Mouse (Mus musculus): ENCODE data around the gene Taf1b. TPM values are rescaled to one million over a fixed set of nuclear protein-coding genes. Genes with fewer than 3 reads are reported as not detected.

Gene Taf1b
- polyA plus RNA-seq, 1 experiment from 2014 or later = 6.9 TPM

DNA sequence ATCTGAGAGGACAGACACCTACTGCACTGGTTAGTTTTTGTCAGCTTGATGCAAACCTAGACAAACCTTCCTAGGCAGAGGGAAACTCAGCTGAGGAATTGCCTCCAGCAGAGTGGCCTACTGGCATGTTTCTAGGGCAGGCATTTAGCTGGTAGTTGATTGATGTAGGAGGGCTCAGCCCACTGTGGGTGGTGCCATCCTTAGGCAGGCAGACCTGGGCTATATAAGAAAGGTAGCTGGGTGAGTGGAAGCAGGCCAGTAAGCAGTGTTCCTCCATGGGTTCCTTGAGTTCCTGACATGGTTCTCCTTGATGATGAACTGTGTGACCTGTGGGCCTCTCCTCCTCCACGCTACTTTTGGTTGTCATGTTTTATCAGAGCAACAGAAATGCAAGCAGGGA lies 82.3 kb downstream of the Taf1b start:
- H3K27ac ChIP-seq (ENCODE audit: low read depth) = no peak overlapping the region
- H3K4me3 ChIP-seq (ENCODE audit: low read depth, low read length) = no peak overlapping the region
- peaks cover 5% of the 10 kb centered on the region; the same call in 1 of the 2 replicates for H3K27me3 ChIP-seq (ENCODE audit: insufficient read depth, low read length)
- ATAC-seq = no peak
- H3K4me1 ChIP-seq (ENCODE audit: insufficient read depth) = no peaks in the 10 kb centered on the region
- WGBS (ENCODE audit: insufficient replicate concordance) = 70% methylated on average over 1 of the region's 1 CpGs
- H3K9me3 ChIP-seq (ENCODE audit: low read length) = no peaks in the 10 kb centered on the region
- DNase-seq = no peak
- H3K9ac ChIP-seq (replicated peaks) = no peak overlapping the region
- H3K4me2 ChIP-seq (ENCODE audit: low read depth, low read length) = no peak overlapping the region
- TF ChIP-seq CTCF (IDR thresholded peaks at IDR 0.05; ENCODE audit: low read depth) = no peak
- TF ChIP-seq EP300 (IDR thresholded peaks at IDR 0.05; ENCODE audit: low read depth) = no peak
- no peaks in the 10 kb centered on the region for H3K36me3 ChIP-seq (replicated peaks; ENCODE audit: insufficient read depth, low read length)

DNA sequence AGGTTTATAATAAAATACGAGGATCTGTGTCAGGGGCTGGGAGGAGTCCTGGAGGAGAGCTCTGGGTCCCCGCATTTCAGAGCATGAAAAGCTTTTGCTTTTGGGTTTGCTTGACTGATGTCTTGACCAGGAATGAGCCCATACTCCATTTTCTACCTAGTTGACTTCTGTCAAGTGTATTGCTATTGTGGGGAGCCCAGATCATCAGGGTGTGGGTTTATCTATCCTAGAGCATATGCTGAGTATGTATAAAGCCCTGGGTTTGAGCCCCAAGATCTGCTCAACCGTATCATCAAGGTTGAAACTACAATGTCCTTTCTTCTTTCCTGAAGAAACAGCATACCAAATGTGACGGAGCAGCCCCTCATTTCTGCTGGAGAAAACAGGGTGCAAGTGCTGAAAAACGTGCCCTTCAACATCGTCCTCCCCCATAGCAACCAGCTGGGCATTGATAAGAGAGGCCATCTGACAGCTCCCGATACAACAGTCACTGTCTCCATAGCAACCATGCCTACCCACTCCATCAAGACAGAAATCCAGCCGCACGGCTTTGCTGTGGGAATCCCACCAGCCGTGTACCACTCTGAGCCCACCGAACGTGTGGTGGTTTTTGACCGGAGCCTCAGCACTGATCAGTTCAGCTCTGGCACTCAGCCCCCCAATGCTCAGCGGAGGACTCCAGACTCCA lies 83.0 kb downstream of the Taf1b start:
- WGBS (ENCODE audit: insufficient replicate concordance) = 70% methylated on average over 14 of the region's 14 CpGs
- DNase-seq (no peak), ATAC-seq (peak; percentile 50; the same call in 1 of the 2 replicates)
- H3K36me3 ChIP-seq (replicated peaks; ENCODE audit: insufficient read depth, low read length) = no peaks in the 10 kb centered on the region
- H3K4me3 ChIP-seq (ENCODE audit: low read depth, low read length) = no peak overlapping the region
- H3K4me1 ChIP-seq (ENCODE audit: insufficient read depth) = no peaks in the 10 kb centered on the region
- H3K27me3 ChIP-seq (ENCODE audit: insufficient read depth, low read length) = peaks cover under 1% of the 10 kb centered on the region; the same call in 1 of the 2 replicates
- no peaks in the 10 kb centered on the region for H3K9me3 ChIP-seq (ENCODE audit: low read length)
- no peak for TF ChIP-seq EP300 (IDR thresholded peaks at IDR 0.05; ENCODE audit: low read depth)
- TF ChIP-seq CTCF (IDR thresholded peaks at IDR 0.05; ENCODE audit: low read depth) = no peak
- no peak overlapping the region for H3K4me2 ChIP-seq (ENCODE audit: low read depth, low read length)
- no peak overlapping the region for H3K9ac ChIP-seq (replicated peaks)
- no peak overlapping the region for H3K27ac ChIP-seq (ENCODE audit: low read depth)

DNA sequence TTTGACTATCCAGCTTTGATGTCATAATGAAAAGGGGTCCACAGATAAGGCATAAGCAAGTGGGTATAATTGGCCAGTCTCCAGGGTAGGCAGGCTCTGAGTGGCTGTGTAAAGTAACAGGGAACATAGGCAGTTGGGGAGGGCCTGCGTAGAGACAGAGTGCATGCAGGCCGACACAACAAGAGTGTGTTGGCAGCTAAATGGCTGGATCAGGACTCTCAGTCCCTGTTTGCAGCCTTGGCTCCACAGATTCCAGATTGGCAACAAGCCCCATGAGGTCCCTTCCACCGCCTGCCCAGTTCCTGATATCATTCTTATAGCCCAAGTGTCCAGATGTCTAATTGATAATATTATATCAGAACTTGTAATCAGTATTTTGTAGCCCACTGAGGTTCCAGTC lies 85.5 kb downstream of the Taf1b start:
- no peak for TF ChIP-seq EP300 (IDR thresholded peaks at IDR 0.05; ENCODE audit: low read depth)
- TF ChIP-seq CTCF (IDR thresholded peaks at IDR 0.05; ENCODE audit: low read depth) = no peak
- H3K4me1 ChIP-seq (ENCODE audit: insufficient read depth) = no peaks in the 10 kb centered on the region
- H3K27ac ChIP-seq (ENCODE audit: low read depth) = no peak overlapping the region
- H3K4me2 ChIP-seq (ENCODE audit: low read depth, low read length) = no peak overlapping the region
- no peaks in the 10 kb centered on the region for H3K36me3 ChIP-seq (replicated peaks; ENCODE audit: insufficient read depth, low read length)
- H3K4me3 ChIP-seq (ENCODE audit: low read depth, low read length) = no peak overlapping the region
- H3K9ac ChIP-seq (replicated peaks) = no peak overlapping the region
- WGBS (ENCODE audit: insufficient replicate concordance) = 68% methylated on average over 3 of the region's 3 CpGs
- no peaks in the 10 kb centered on the region for H3K9me3 ChIP-seq (ENCODE audit: low read length)
- no peaks in the 10 kb centered on the region for H3K27me3 ChIP-seq (ENCODE audit: insufficient read depth, low read length)
- DNase-seq = no peak
- ATAC-seq = no peak

DNA sequence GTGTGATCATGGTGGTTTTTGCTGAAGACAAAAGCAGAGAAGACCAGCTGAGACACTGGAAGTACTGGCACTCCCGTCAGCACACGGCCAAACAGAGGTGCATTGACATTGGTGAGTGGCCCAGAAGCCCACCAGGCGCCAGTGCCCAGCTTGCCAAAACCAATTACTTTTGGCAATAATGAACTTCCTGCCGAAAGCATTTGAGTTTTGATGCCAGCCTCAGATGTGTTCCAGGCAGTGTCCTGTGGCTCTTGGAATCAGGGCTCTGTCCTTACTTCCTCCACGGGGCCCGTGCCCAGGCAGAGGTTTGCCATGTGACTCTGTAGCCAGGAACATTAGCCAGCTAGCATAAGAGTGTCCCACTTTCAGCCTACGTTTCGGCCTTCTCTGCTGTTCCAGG lies 86.7 kb downstream of the Taf1b start:
- ATAC-seq (no peak), DNase-seq (no peak)
- H3K4me3 ChIP-seq (ENCODE audit: low read depth, low read length) = no peak overlapping the region
- no peaks in the 10 kb centered on the region for H3K4me1 ChIP-seq (ENCODE audit: insufficient read depth)
- H3K9ac ChIP-seq (replicated peaks) = no peak overlapping the region
- no peaks in the 10 kb centered on the region for H3K36me3 ChIP-seq (replicated peaks; ENCODE audit: insufficient read depth, low read length)
- no peak for TF ChIP-seq EP300 (IDR thresholded peaks at IDR 0.05; ENCODE audit: low read depth)
- no peak for TF ChIP-seq CTCF (IDR thresholded peaks at IDR 0.05; ENCODE audit: low read depth)
- no peaks in the 10 kb centered on the region for H3K27me3 ChIP-seq (ENCODE audit: insufficient read depth, low read length)
- H3K4me2 ChIP-seq (ENCODE audit: low read depth, low read length) = no peak overlapping the region
- H3K9me3 ChIP-seq (ENCODE audit: low read length) = no peaks in the 10 kb centered on the region
- 81% methylated on average over 8 of the region's 8 CpGs for WGBS (ENCODE audit: insufficient replicate concordance)
- H3K27ac ChIP-seq (ENCODE audit: low read depth) = no peak overlapping the region

DNA sequence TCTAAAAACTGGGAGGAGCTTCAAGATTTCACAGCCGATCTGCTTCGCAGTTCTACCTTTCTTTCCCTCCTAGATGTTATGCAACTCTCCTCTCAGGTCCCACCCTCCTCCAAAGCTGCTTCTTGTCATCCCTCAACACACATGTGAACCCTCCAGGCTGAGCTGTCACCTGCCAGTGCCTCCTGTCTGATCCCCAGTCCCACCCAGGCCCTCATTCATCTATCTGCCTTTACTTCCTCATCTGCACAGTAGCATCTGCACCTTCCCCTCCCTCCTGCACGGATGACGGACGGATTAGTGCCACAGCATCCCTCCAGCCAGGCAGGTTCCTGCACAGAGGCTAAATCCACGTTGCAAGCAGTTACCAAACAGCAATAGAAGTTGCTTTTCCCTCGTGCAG lies 88.0 kb downstream of the Taf1b start:
- TF ChIP-seq CTCF (IDR thresholded peaks at IDR 0.05; ENCODE audit: low read depth) (no peak), EP300 (IDR thresholded peaks at IDR 0.05; ENCODE audit: low read depth) (no peak)
- Histone ChIP-seq H3K9ac (replicated peaks) (no peak overlapping the region), H3K9me3 (ENCODE audit: low read length) (no peaks in the 10 kb centered on the region), H3K36me3 (replicated peaks; ENCODE audit: insufficient read depth, low read length) (no peaks in the 10 kb centered on the region), H3K4me1 (ENCODE audit: insufficient read depth) (no peaks in the 10 kb centered on the region), H3K27me3 (ENCODE audit: insufficient read depth, low read length) (no peaks in the 10 kb centered on the region), H3K4me2 (ENCODE audit: low read depth, low read length) (no peak overlapping the region), H3K27ac (ENCODE audit: low read depth) (no peak overlapping the region), H3K4me3 (ENCODE audit: low read depth, low read length) (no peak overlapping the region)
- ATAC-seq (no peak), DNase-seq (no peak)
- 69% methylated on average over 7 of the region's 7 CpGs for WGBS (ENCODE audit: insufficient replicate concordance)

DNA sequence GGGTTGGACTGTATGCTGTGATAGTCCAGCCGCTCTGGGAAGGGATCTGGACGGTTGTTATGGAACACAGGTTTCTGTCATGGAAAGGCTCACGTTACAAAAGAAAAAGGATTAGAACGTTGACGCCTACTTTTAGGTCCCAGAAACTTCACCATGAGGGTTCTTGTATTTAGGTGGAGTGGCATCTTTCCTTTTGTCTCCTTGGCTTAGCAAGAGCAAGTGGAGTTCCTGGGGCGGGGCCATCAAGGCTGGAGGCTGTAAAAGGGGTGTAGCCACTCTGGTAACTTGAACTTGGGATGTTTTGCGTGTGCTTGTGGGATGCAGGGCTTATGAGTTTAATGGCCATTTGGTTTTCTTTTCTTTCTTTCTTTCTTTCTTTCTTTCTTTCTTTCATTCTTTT lies 92.2 kb downstream of the Taf1b start:
- Histone ChIP-seq H3K36me3 (replicated peaks; ENCODE audit: insufficient read depth, low read length) (no peaks in the 10 kb centered on the region), H3K27me3 (ENCODE audit: insufficient read depth, low read length) (no peaks in the 10 kb centered on the region), H3K4me1 (ENCODE audit: insufficient read depth) (peaks cover 12% of the 10 kb centered on the region), H3K27ac (ENCODE audit: low read depth) (no peak overlapping the region), H3K4me2 (ENCODE audit: low read depth, low read length) (no peak overlapping the region), H3K9ac (replicated peaks) (no peak overlapping the region), H3K9me3 (ENCODE audit: low read length) (no peaks in the 10 kb centered on the region), H3K4me3 (ENCODE audit: low read depth, low read length) (no peak overlapping the region)
- ATAC-seq = no peak
- no peak for DNase-seq
- WGBS (ENCODE audit: insufficient replicate concordance) = 81% methylated on average over 7 of the region's 7 CpGs
- TF ChIP-seq CTCF (IDR thresholded peaks at IDR 0.05; ENCODE audit: low read depth) (no peak), EP300 (IDR thresholded peaks at IDR 0.05; ENCODE audit: low read depth) (no peak)

Data from liver, postnatal 0 days (tissue).